Comparison of ENCODE assay signal across 8 mouse cellular contexts in the genomic region with DNA sequence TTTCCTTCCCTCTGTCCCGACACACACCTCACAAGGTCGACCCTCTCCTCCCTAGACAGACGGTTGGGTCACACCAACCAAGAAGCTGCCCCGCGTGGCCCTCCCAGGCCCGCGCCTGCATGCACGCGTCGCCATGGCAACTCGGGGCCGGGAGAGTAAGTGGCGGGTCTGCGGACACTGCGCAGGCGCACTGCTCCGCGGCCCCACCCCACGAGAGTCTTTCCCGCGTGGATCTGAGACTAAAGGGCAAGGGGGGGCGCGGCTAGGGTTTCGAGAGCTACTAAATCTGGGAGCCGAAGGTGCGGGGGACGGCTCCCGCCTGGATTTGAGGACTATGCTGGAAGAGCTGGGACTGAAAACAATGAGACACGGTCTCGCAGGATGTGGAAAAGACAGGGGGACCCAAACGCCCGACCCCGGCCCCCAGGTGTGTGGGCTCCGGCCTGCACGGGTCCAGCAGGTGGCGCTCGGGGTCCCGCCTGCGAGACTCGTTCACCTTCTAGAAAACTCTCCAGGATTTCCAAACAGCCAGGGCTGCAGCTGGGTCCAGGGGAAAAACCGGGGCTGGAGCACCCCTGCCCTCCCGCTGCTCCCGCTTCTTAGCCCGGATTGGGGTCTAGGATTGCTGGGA. TPM values are rescaled to one million over a fixed set of nuclear protein-coding genes. Genes with fewer than 3 reads are reported as not detected.
A peak's percentile ranks its signal among the peaks of the same experiment; 100 is the strongest.
DNase-seq lines count a peak whose midpoint lies in the region; ATAC-seq and TF ChIP-seq lines count a peak whose summit lies in the region.

No protein-coding gene starts in this region.

- peaks cover 18% of the 10 kb centered on the region for H3K4me1 ChIP-seq in hindbrain, postnatal 0 days (ENCODE audit: insufficient read depth, low read length)

- H3K4me2 ChIP-seq in hindbrain, postnatal 0 days (ENCODE audit: low read depth, low read length): peak overlapping the region; percentile 72

- WGBS in hindbrain, postnatal 0 days: under 1% methylated on average over 44 of the region's 44 CpGs

- H3K27me3 ChIP-seq in hindbrain, postnatal 0 days (ENCODE audit: insufficient read depth, low read length): no peaks in the 10 kb centered on the region

- H3K27ac ChIP-seq in hindbrain, postnatal 0 days: peak overlapping the region; percentile 85

- peak; percentile 71 for TF ChIP-seq CTCF in hindbrain, postnatal 0 days (IDR thresholded peaks at IDR 0.05; ENCODE audit: low read depth)

- no peaks in the 10 kb centered on the region for H3K36me3 ChIP-seq in hindbrain, postnatal 0 days (ENCODE audit: insufficient read depth, low read length)

- DNase-seq in T-cell, adult 2 months (ENCODE audit: low spot score): peak; percentile 65
- DNase-seq in gastrocnemius, adult 8-10 months (ENCODE audit: low spot score in 2 of 2): peak; percentile 34 to 52
- DNase-seq in hindbrain, postnatal 0 days (ENCODE audit: low spot score): peak; percentile 95
- peak; percentile 78 to 89 for DNase-seq in left cerebral cortex, postnatal 14 days (ENCODE audit: low spot score in 2 of 2)
- peak; percentile 66 to 68 for DNase-seq in right cerebral cortex, postnatal 36 days (ENCODE audit: low spot score in 2 of 2)
- DNase-seq in yolk sac, embryonic 10.5 days (ENCODE audit: low spot score): peak; percentile 78

- H3K4me3 ChIP-seq in hindbrain, postnatal 0 days (ENCODE audit: low read length): peak overlapping the region; percentile 50

- intact Hi-C loops in left cerebral cortex, postnatal 14 days (cut with DNase I): loop anchor here (2.0 kb wide), 1 partner anchor 32 kb away; no protein-coding TSS in a partner anchor

- H3K9me3 ChIP-seq in hindbrain, postnatal 0 days (ENCODE audit: low read length): no peaks in the 10 kb centered on the region

- H3K9ac ChIP-seq in hindbrain, postnatal 0 days (replicated peaks; ENCODE audit: low read length): peak overlapping the region; percentile 51

- peak; percentile 55 for ATAC-seq in common myeloid progenitor, adult 5-6 weeks (replicated peaks; ENCODE audit: low read depth, poor library complexity, severe bottlenecking)
- ATAC-seq in hindbrain, postnatal 0 days: peak; percentile 84
- peak; percentile 56 for ATAC-seq in megakaryocyte-erythroid progenitor cell, adult 5-6 weeks (replicated peaks; ENCODE audit: low FRiP score, low TSS enrichment, poor library complexity, severe bottlenecking)

RNA-seq across cellular contexts. Expression of a gene that starts 2.4 kb away (rescaled TPM):
- 0.68 TPM in 1 of 2 replicates, not detected in the other for total RNA-seq in common myeloid progenitor, adult 5-6 weeks (2017)
- under 1 TPM in 3 of 4 experiments, not detected in 1; 0.02 to 0.68 (median 0.05) TPM for total RNA-seq in gastrocnemius, adult 8-10 months (2022)
- 3.9 and 4.9 TPM in 2 replicates for total RNA-seq in hindbrain, postnatal 0 days (2014; rRNA removed)
- polyA plus RNA-seq in hindbrain, postnatal 0 days (2015; fragmentation: Nextera tagmentation; extraction: Ambion mirVana): 2.0 and 3.2 TPM in 2 replicates
- 1 to 10 TPM; 3.5 to 3.6 TPM for total RNA-seq in left cerebral cortex, postnatal 14 days (2021)
- not detected in 2 replicates for total RNA-seq in megakaryocyte-erythroid progenitor cell, adult 5-6 weeks (2014; fragmentation: Nextera tagmentation)
- not detected in 2 replicates for total RNA-seq in megakaryocyte-erythroid progenitor cell, adult 5-6 weeks (2017)

RNA-seq across cellular contexts. Expression of a gene that starts 13.5 kb away (rescaled TPM):
- 0.55 TPM in 1 of 2 replicates, not detected in the other for total RNA-seq in common myeloid progenitor, adult 5-6 weeks (2017)
- total RNA-seq in gastrocnemius, adult 8-10 months (2022): under 1 TPM; 0.31 to 0.46 (median 0.35) TPM
- total RNA-seq in hindbrain, postnatal 0 days (2014; rRNA removed): 97.9 and 111 TPM in 2 replicates
- polyA plus RNA-seq in hindbrain, postnatal 0 days (2015; fragmentation: Nextera tagmentation; extraction: Ambion mirVana): 93.3 and 94.4 TPM in 2 replicates
- 100 to 1,000 TPM in 1 of 2 experiments, 10 to 100 TPM in 1; 71.8 to 100 TPM for total RNA-seq in left cerebral cortex, postnatal 14 days (2021)
- total RNA-seq in megakaryocyte-erythroid progenitor cell, adult 5-6 weeks (2014; fragmentation: Nextera tagmentation): 1.3 and 3.0 TPM in 2 replicates
- 0.50 and 0.52 TPM in 2 replicates for total RNA-seq in megakaryocyte-erythroid progenitor cell, adult 5-6 weeks (2017)

RNA-seq across cellular contexts. Expression of a gene that starts 33.5 kb away (rescaled TPM):
- 5.0 and 8.0 TPM in 2 replicates for total RNA-seq in common myeloid progenitor, adult 5-6 weeks (2017)
- 1 to 10 TPM; 3.3 to 4.4 (median 3.7) TPM for total RNA-seq in gastrocnemius, adult 8-10 months (2022)
- total RNA-seq in hindbrain, postnatal 0 days (2014; rRNA removed): 16.4 and 19.4 TPM in 2 replicates
- polyA plus RNA-seq in hindbrain, postnatal 0 days (2015; fragmentation: Nextera tagmentation; extraction: Ambion mirVana): 12.8 and 13.8 TPM in 2 replicates
- total RNA-seq in left cerebral cortex, postnatal 14 days (2021): 1 to 10 TPM; 6.9 to 8.3 TPM
- total RNA-seq in megakaryocyte-erythroid progenitor cell, adult 5-6 weeks (2014; fragmentation: Nextera tagmentation): 36.5 and 51.0 TPM in 2 replicates
- total RNA-seq in megakaryocyte-erythroid progenitor cell, adult 5-6 weeks (2017): 9.6 and 14.5 TPM in 2 replicates

RNA-seq across cellular contexts. Expression of a gene that starts 33.6 kb away (rescaled TPM):
- total RNA-seq in common myeloid progenitor, adult 5-6 weeks (2017): 78.8 and 104 TPM in 2 replicates
- 10 to 100 TPM; 12.6 to 17.2 (median 13.8) TPM for total RNA-seq in gastrocnemius, adult 8-10 months (2022)
- total RNA-seq in hindbrain, postnatal 0 days (2014; rRNA removed): 33.5 and 41.5 TPM in 2 replicates
- 36.6 and 37.4 TPM in 2 replicates for polyA plus RNA-seq in hindbrain, postnatal 0 days (2015; fragmentation: Nextera tagmentation; extraction: Ambion mirVana)
- total RNA-seq in left cerebral cortex, postnatal 14 days (2021): 10 to 100 TPM; 21.2 to 21.9 TPM
- 286 and 348 TPM in 2 replicates for total RNA-seq in megakaryocyte-erythroid progenitor cell, adult 5-6 weeks (2014; fragmentation: Nextera tagmentation)
- total RNA-seq in megakaryocyte-erythroid progenitor cell, adult 5-6 weeks (2017): 59.0 and 109 TPM in 2 replicates

RNA-seq across cellular contexts. Expression of a gene that starts 59.2 kb away (rescaled TPM):
- total RNA-seq in common myeloid progenitor, adult 5-6 weeks (2017): 16.9 and 26.2 TPM in 2 replicates
- total RNA-seq in gastrocnemius, adult 8-10 months (2022): 100 to 1,000 TPM; 333 to 372 (median 353) TPM
- 185 and 210 TPM in 2 replicates for total RNA-seq in hindbrain, postnatal 0 days (2014; rRNA removed)
- polyA plus RNA-seq in hindbrain, postnatal 0 days (2015; fragmentation: Nextera tagmentation; extraction: Ambion mirVana): 145 and 157 TPM in 2 replicates
- 100 to 1,000 TPM; 451 to 452 TPM for total RNA-seq in left cerebral cortex, postnatal 14 days (2021)
- 291 and 408 TPM in 2 replicates for total RNA-seq in megakaryocyte-erythroid progenitor cell, adult 5-6 weeks (2014; fragmentation: Nextera tagmentation)
- 32.8 and 68.9 TPM in 2 replicates for total RNA-seq in megakaryocyte-erythroid progenitor cell, adult 5-6 weeks (2017)

Comparison
In these comparisons a context has a peak if more than half of its experiments do, and no peak if none do; other contexts are left out.
1. Peak in every context shown above with its lines: DNase-seq, ATAC-seq, H3K4me3 ChIP-seq and H3K27ac ChIP-seq.
2. DNase-seq: peak in every context shown above with its lines; median percentile 95 in hindbrain, postnatal 0 days; 84 in left cerebral cortex, postnatal 14 days; 78 in yolk sac, embryonic 10.5 days; 67 in right cerebral cortex, postnatal 36 days; 65 in T-cell, adult 2 months; 43 in gastrocnemius, adult 8-10 months.
3. RNA of a gene that starts 13.5 kb away (total RNA-seq): 97.9 to 111 TPM in hindbrain, postnatal 0 days and 71.8 to 100 TPM in left cerebral cortex, postnatal 14 days; 0.50 to 3.0 TPM in megakaryocyte-erythroid progenitor cell, adult 5-6 weeks, 0.55 TPM in common myeloid progenitor, adult 5-6 weeks and 0.31 to 0.46 TPM in gastrocnemius, adult 8-10 months; every median in the first group is over 10 times any median in the second.